In the genomic region with DNA sequence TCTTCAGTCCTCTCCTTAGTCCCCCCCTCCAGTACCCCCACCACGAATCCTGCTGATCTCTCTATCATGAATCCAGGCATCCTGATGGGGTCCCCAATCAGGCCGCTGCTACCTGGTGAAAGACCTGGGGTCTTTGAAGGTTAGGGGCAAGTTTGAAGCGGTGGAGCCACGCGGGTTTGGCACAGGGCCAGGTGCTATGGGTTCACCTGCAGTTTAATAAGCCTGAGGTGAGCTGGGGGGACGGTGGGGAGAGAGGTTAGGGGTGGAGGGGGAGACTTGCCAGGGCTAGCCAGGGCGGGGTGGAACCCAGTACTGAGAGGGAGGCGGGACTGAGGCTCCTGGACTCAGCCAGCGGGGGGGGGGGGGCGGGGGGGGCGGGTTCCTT, we compare ENCODE assay signal across 11 mouse cellular contexts. TPM values are rescaled to one million over a fixed set of nuclear protein-coding genes. Genes with fewer than 3 reads are reported as not detected.
A peak's percentile ranks its signal among the peaks of the same experiment; 100 is the strongest.
DNase-seq lines count a peak whose midpoint lies in the region; ATAC-seq and TF ChIP-seq lines count a peak whose summit lies in the region.
"Had no signal": no experiment of that assay in that cellular context is flagged by ENCODE, and none has a peak within 500 bp of the region (broad histone marks: within the 10 kb centered on the region; RNA-seq: fewer than 3 reads in every experiment).

No protein-coding gene starts in this region.

- peaks cover 17% of the 10 kb centered on the region for H3K79me2 ChIP-seq in CH12.LX (replicated peaks; ENCODE audit: control insufficient read depth, extremely low read depth, insufficient read depth, poor library complexity, severe bottlenecking)

- in situ Hi-C loops in CH12.LX (cut with MboI; ENCODE audit: low pct_ligation_motif_present, low pct_unique_long_range_greater_than_20kb, low sequenced_read_pairs), result no loop called here

- no peak for TF ChIP-seq EP300 in CH12.LX (IDR thresholded peaks at IDR 0.05; ENCODE audit: low read length)

- peak overlapping the region; percentile 93 for H3K4me2 ChIP-seq in CH12.LX (ENCODE audit: insufficient read depth, low read depth, poor library complexity, severe bottlenecking)
- H3K4me2 ChIP-seq in forebrain, embryonic 14.5 days (ENCODE audit: low read length), result peak overlapping the region; percentile 39; the same call in 1 of the 2 replicates
- H3K4me2 ChIP-seq in midbrain, embryonic 11.5 days, result peak overlapping the region; percentile 43

- H3K27me3 ChIP-seq in heart, embryonic 10.5 days (ENCODE audit: insufficient read depth, poor library complexity, severe bottlenecking), result peaks cover 100% of the 10 kb centered on the region
- no peaks in the 10 kb centered on the region for H3K27me3 ChIP-seq in CH12.LX (replicated peaks)
- H3K27me3 ChIP-seq in forebrain, embryonic 14.5 days (replicated peaks; ENCODE audit: control insufficient read depth, insufficient read depth, low read length), result peaks cover 82% of the 10 kb centered on the region
- H3K27me3 ChIP-seq in midbrain, embryonic 11.5 days (ENCODE audit: control insufficient read depth, insufficient read depth, low read length), result peaks cover 84% of the 10 kb centered on the region

- no peak for ATAC-seq in forebrain, embryonic 14.5 days
- ATAC-seq in midbrain, embryonic 11.5 days (ENCODE audit: low FRiP score), result no peak
- ATAC-seq: activated CD4-positive, CD25-positive, alpha-beta regulatory T cell, adult 4 months had no signal

- 2% methylated on average over 6 of the region's 11 CpGs for WGBS in heart, embryonic 10.5 days
- 5% methylated on average over 9 of the region's 11 CpGs for WGBS in forebrain, embryonic 14.5 days
- 4% methylated on average over 6 of the region's 11 CpGs for WGBS in midbrain, embryonic 11.5 days

- TF ChIP-seq RAD21 in CH12.LX (IDR thresholded peaks at IDR 0.05; ENCODE audit: low read depth, low read length), result no peak

- intact Hi-C loops in heart, postnatal 36 days (cut with DNase I), result no loop called here

- TF ChIP-seq POLR2A in CH12.LX (IDR thresholded peaks at IDR 0.05; ENCODE audit: low read depth, low read length), result peak; percentile 14; the same call in 1 of the 2 replicates

- H3K36me3 ChIP-seq in heart, embryonic 10.5 days, result no peaks in the 10 kb centered on the region
- peaks cover 0 to 62% of the 10 kb centered on the region in 2 experiments for H3K36me3 ChIP-seq in CH12.LX (replicated peaks in 1 of 2; ENCODE audit: control insufficient read depth in 1 of 2, insufficient read depth in 1 of 2, low read length in 1 of 2)
- H3K36me3 ChIP-seq in forebrain, embryonic 14.5 days (ENCODE audit: control insufficient read depth, insufficient read depth, low read length), result no peaks in the 10 kb centered on the region
- H3K36me3 ChIP-seq in midbrain, embryonic 11.5 days (ENCODE audit: control insufficient read depth, insufficient read depth, low read length), result no peaks in the 10 kb centered on the region

- dilution Hi-C loops in CH12.LX (cut with MboI; ENCODE audit: extremely low pct_ligation_motif_present, extremely low pct_unique_long_range_greater_than_20kb, low sequenced_read_pairs), result no loop called here

- H3K9ac ChIP-seq in CH12.LX (ENCODE audit: insufficient read depth, low read depth), result peak overlapping the region; percentile 81
- no peak overlapping the region for H3K9ac ChIP-seq in forebrain, embryonic 14.5 days (ENCODE audit: low read length)
- H3K9ac ChIP-seq in midbrain, embryonic 11.5 days (ENCODE audit: low read length), result no peak overlapping the region

- DNase-seq in heart, embryonic 10.5 days (ENCODE audit: low spot score), result no peak
- DNase-seq in heart, postnatal 36 days, result no peak
- DNase-seq in CH12.LX (ENCODE audit: extremely low read depth), result no peak
- DNase-seq in forebrain, embryonic 14.5 days (ENCODE audit: low spot score), result no peak
- no peak for DNase-seq in midbrain, embryonic 11.5 days (ENCODE audit: low spot score, missing footprints)
- DNase-seq in left cerebral cortex, adult 18-20 months (ENCODE audit: low spot score in 2 of 2), result no peak
- DNase-seq in right cerebral cortex, adult 18-20 months, result no peak
- no peak for DNase-seq in T-cell, adult 2 months (ENCODE audit: low spot score)
- DNase-seq: heart, adult 18-20 months; lung, postnatal 4 days had no signal

- no peaks in the 10 kb centered on the region for H3K9me3 ChIP-seq in heart, embryonic 10.5 days
- H3K9me3 ChIP-seq in CH12.LX (replicated peaks; ENCODE audit: low read length), result no peaks in the 10 kb centered on the region
- no peaks in the 10 kb centered on the region for H3K9me3 ChIP-seq in forebrain, embryonic 14.5 days (replicated peaks; ENCODE audit: control insufficient read depth, low read length)
- no peaks in the 10 kb centered on the region for H3K9me3 ChIP-seq in midbrain, embryonic 11.5 days (ENCODE audit: control insufficient read depth, low read length)

- H3K27ac ChIP-seq in heart, embryonic 10.5 days, result no peak overlapping the region
- peak overlapping the region; percentile 88 for H3K27ac ChIP-seq in CH12.LX (ENCODE audit: insufficient read depth, low read depth)
- H3K27ac ChIP-seq in forebrain, embryonic 14.5 days (ENCODE audit: low read depth, low read length), result no peak overlapping the region
- H3K27ac ChIP-seq in midbrain, embryonic 11.5 days (ENCODE audit: low read depth, low read length), result no peak overlapping the region

- TF ChIP-seq CTCF in CH12.LX (conservative IDR thresholded peaks at IDR 0.05 in 1 of 2, IDR thresholded peaks at IDR 0.05 in 1 of 2; ENCODE audit: low read depth in 2 of 2, low read length in 2 of 2), result no peak

- H3K4me3 ChIP-seq in heart, embryonic 10.5 days, result peak overlapping the region; percentile 50
- H3K4me3 ChIP-seq in CH12.LX (replicated peaks in 1 of 3; ENCODE audit: low read depth in 2 of 3, low read length in 2 of 3, poor library complexity in 1 of 3), result peak overlapping the region; percentile 84 to 89 (median 88)
- H3K4me3 ChIP-seq in forebrain, embryonic 14.5 days (ENCODE audit: low read depth, low read length), result no peak overlapping the region
- peak overlapping the region; percentile 19; the same call in 1 of the 2 replicates for H3K4me3 ChIP-seq in midbrain, embryonic 11.5 days (ENCODE audit: low read depth, low read length)

- H3K4me1 ChIP-seq in heart, embryonic 10.5 days, result peaks cover 39% of the 10 kb centered on the region
- peaks cover 43 to 55% of the 10 kb centered on the region in 2 experiments for H3K4me1 ChIP-seq in CH12.LX (ENCODE audit: control insufficient read depth in 1 of 2, insufficient read depth in 2 of 2)
- H3K4me1 ChIP-seq in forebrain, embryonic 14.5 days (ENCODE audit: control insufficient read depth, insufficient read depth, low read length), result peaks cover 22% of the 10 kb centered on the region
- H3K4me1 ChIP-seq in midbrain, embryonic 11.5 days (ENCODE audit: control insufficient read depth, insufficient read depth, low read length), result peaks cover 35% of the 10 kb centered on the region

TF ChIP-seq in CH12.LX, 34 proteins besides CTCF, POLR2A, EP300 and RAD21 (continues in another document):
- TF ChIP-seq UBTF (IDR thresholded peaks at IDR 0.05; ENCODE audit: low read depth, low read length) (no peak), HCFC1 (IDR thresholded peaks at IDR 0.05; ENCODE audit: low read depth, low read length) (no peak), JUN (IDR thresholded peaks at IDR 0.05; ENCODE audit: insufficient read depth, low read depth, low read length) (no peak), ZMIZ1 (IDR thresholded peaks at IDR 0.05; ENCODE audit: low read depth, low read length) (no peak), ZNF384 (IDR thresholded peaks at IDR 0.05; ENCODE audit: low read depth, low read length) (no peak), MAZ (IDR thresholded peaks at IDR 0.05; ENCODE audit: low read depth, low read length) (no peak), NRF1 (IDR thresholded peaks at IDR 0.05; ENCODE audit: low read depth, low read length) (no peak)

RNA-seq across cellular contexts. Expression of a gene that starts 3.8 kb away (rescaled TPM):
- 0.07 and 0.29 TPM in 2 replicates for polyA plus RNA-seq in heart, embryonic 10.5 days (2016; fragmentation: Nextera tagmentation; extraction: Ambion mirVana)
- total RNA-seq in heart, postnatal 36 days (2021), result not detected
- total RNA-seq in CH12.LX (2012; rRNA removed) (126 and 184 TPM in 2 replicates), CH12.LX (2014; rRNA removed) (142 and 155 TPM in 2 replicates)
- 170 and 187 TPM in 2 replicates for polyA plus RNA-seq in CH12.LX (2012; ENCODE audit: insufficient read length, low read depth)
- 0.56 and 0.69 TPM in 2 replicates for polyA plus RNA-seq in forebrain, embryonic 14.5 days (2014; fragmentation: Nextera tagmentation; extraction: Ambion mirVana)
- 1.4 and 2.3 TPM in 2 replicates for polyA plus RNA-seq in midbrain, embryonic 11.5 days (2014; fragmentation: Nextera tagmentation; extraction: Ambion mirVana)
- 10 to 100 TPM; 15.8 to 15.9 TPM for total RNA-seq in left cerebral cortex, adult 18-20 months (2021)
- total RNA-seq: heart, adult 18-20 months had no signal

RNA-seq across cellular contexts. Expression of a gene that starts 23.4 kb away (rescaled TPM):
- 4.0 and 11.9 TPM in 2 replicates for polyA plus RNA-seq in heart, embryonic 10.5 days (2016; fragmentation: Nextera tagmentation; extraction: Ambion mirVana)
- under 1 TPM; 0.14 to 0.33 TPM for total RNA-seq in heart, postnatal 36 days (2021)
- total RNA-seq in CH12.LX (2012; rRNA removed) (3.4 and 3.5 TPM in 2 replicates), CH12.LX (2014; rRNA removed) (0.67 and 0.89 TPM in 2 replicates)
- polyA plus RNA-seq in CH12.LX (2012; ENCODE audit: insufficient read length, low read depth), result 1.6 and 1.7 TPM in 2 replicates
- 1.3 and 3.6 TPM in 2 replicates for polyA plus RNA-seq in forebrain, embryonic 14.5 days (2014; fragmentation: Nextera tagmentation; extraction: Ambion mirVana)
- 3.3 and 3.4 TPM in 2 replicates for polyA plus RNA-seq in midbrain, embryonic 11.5 days (2014; fragmentation: Nextera tagmentation; extraction: Ambion mirVana)
- total RNA-seq in left cerebral cortex, adult 18-20 months (2021), result 1 to 10 TPM; 3.3 to 4.5 TPM
- polyA plus RNA-seq: activated CD4-positive, CD25-positive, alpha-beta regulatory T cell, adult 4 months had no signal

RNA-seq across cellular contexts. Expression of a gene that starts 46.1 kb away (rescaled TPM):
- 2.3 and 6.8 TPM in 2 replicates for polyA plus RNA-seq in heart, embryonic 10.5 days (2016; fragmentation: Nextera tagmentation; extraction: Ambion mirVana)
- total RNA-seq in heart, postnatal 36 days (2021), result 1 to 10 TPM; 1.1 to 1.4 TPM
- total RNA-seq in CH12.LX (2012; rRNA removed), result 0.08 and 0.13 TPM in 2 replicates
- total RNA-seq in CH12.LX (2014; rRNA removed), result 0.09 TPM in 1 of 2 replicates, not detected in the other
- polyA plus RNA-seq in CH12.LX (2012; ENCODE audit: insufficient read length, low read depth), result 0.12 TPM in 1 of 2 replicates, not detected in the other
- polyA plus RNA-seq in forebrain, embryonic 14.5 days (2014; fragmentation: Nextera tagmentation; extraction: Ambion mirVana), result not detected in 2 replicates
- polyA plus RNA-seq in midbrain, embryonic 11.5 days (2014; fragmentation: Nextera tagmentation; extraction: Ambion mirVana), result not detected in 2 replicates
- total RNA-seq in left cerebral cortex, adult 18-20 months (2021), result under 1 TPM; 0.12 to 0.51 TPM
- polyA plus RNA-seq: activated CD4-positive, CD25-positive, alpha-beta regulatory T cell, adult 4 months had no signal

RNA-seq across cellular contexts. Expression of a gene that starts 59.6 kb away (rescaled TPM):
- polyA plus RNA-seq in heart, embryonic 10.5 days (2016; fragmentation: Nextera tagmentation; extraction: Ambion mirVana), result not detected in 2 replicates
- not detected for total RNA-seq in heart, postnatal 36 days (2021)
- total RNA-seq in CH12.LX (2012; rRNA removed), result 0.04 TPM in 1 of 2 replicates, not detected in the other
- not detected in 2 replicates for total RNA-seq in CH12.LX (2014; rRNA removed)
- polyA plus RNA-seq in CH12.LX (2012; ENCODE audit: insufficient read length, low read depth), result 0.23 and 0.24 TPM in 2 replicates
- 4.5 and 5.3 TPM in 2 replicates for polyA plus RNA-seq in forebrain, embryonic 14.5 days (2014; fragmentation: Nextera tagmentation; extraction: Ambion mirVana)
- polyA plus RNA-seq in midbrain, embryonic 11.5 days (2014; fragmentation: Nextera tagmentation; extraction: Ambion mirVana), result 5.7 and 5.8 TPM in 2 replicates
- 100 to 1,000 TPM; 315 to 347 TPM for total RNA-seq in left cerebral cortex, adult 18-20 months (2021)
- total RNA-seq: heart, adult 18-20 months had no signal
- polyA plus RNA-seq: activated CD4-positive, CD25-positive, alpha-beta regulatory T cell, adult 4 months had no signal

Comparison
In these comparisons a context has a peak if more than half of its experiments do, and no peak if none do; other contexts are left out.
1. H3K4me2 ChIP-seq: peak in every context shown above with its lines; median percentile 93 in CH12.LX; 43 in midbrain, embryonic 11.5 days; 39 in forebrain, embryonic 14.5 days.
2. RNA of a gene that starts 3.8 kb away (polyA plus RNA-seq): 170 to 187 TPM in CH12.LX; 1.4 to 2.3 TPM in midbrain, embryonic 11.5 days, 0.56 to 0.69 TPM in forebrain, embryonic 14.5 days and 0.07 to 0.29 TPM in heart, embryonic 10.5 days; every median in the first group is over 10 times any median in the second.